Mouse (Mus musculus) liver, postnatal 0 days (tissue): ENCODE results near the gene Rmnd1.

ENCODE experiments used
- CTCF ChIP-seq: sonication (generic); IDR thresholded peaks from 2 replicates; pipeline ENCODE4 v1.5.1; 2016; ENCODE audit warnings: antibody characterized with exemption, low read depth
- EP300 ChIP-seq: IDR thresholded peaks from 2 replicates; pipeline ENCODE4 v1.6.1; 2016; ENCODE audit warnings: antibody characterized with exemption, low read depth, mild to moderate bottlenecking

DNA sequence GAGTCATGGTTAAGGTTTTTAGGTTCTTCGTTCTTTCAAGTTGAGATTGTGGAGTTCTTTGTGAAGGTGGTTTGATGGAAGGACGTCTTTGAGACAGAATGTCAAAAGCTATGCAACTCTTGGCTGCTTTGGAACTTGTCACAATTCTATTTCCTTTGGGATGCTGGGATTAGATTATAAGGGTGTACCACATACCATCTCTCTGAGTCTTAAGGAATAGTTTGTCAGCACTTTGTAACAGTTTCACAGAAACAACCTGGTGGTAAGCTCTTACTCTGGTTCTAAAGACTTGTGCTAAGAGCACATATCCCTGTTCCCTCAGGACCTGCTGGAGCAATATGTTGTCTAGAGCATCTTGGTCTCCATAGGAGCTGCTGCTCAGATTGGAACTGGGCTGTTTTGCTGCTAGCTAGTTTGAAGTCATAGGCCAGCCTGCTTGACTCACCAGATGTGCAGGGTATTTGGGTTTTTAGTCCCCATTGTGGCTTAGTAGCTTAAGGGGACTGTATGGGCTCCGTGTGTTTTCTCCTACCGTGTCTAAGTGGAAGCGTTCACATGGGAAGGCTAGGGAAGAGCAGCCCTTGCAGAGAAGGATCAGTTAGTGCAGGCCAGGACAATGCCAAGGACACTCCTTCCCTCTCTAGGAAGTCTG is 42.6 kb downstream of the Rmnd1 start:
- TF ChIP-seq EP300 = no peak
- TF ChIP-seq CTCF = no peak
